Mouse (Mus musculus) myocyte (in vitro differentiated cells): ENCODE data around the gene Dnajb8. TPM values are rescaled to one million over a fixed set of nuclear protein-coding genes. Genes with fewer than 3 reads are reported as not detected.

Experiments
- H3K27me3 ChIP-seq: one replicate; pipeline ENCODE4 v1.6.1; 2011; ENCODE audit not compliant: control insufficient read depth, insufficient read depth, insufficient read length
- H3K36me3 ChIP-seq: one replicate; pipeline ENCODE4 v1.6.1; 2011; ENCODE audit not compliant: control insufficient read depth, insufficient read depth
- H3K4me2 ChIP-seq: one replicate; pipeline ENCODE4 v1.6.1; 2011; ENCODE audit warnings: low read depth, control low read depth
- H3K4me3 ChIP-seq: one replicate; pipeline ENCODE4 v1.5.1; 2011; ENCODE audit warnings: mild to moderate bottlenecking, control low read depth, moderate library complexity
- H3K79me2 ChIP-seq: one replicate; pipeline ENCODE4 v1.6.1; 2011; ENCODE audit not compliant: control insufficient read depth, insufficient read depth
- H3ac ChIP-seq: one replicate; pipeline ENCODE4 v1.6.1; 2011; ENCODE audit not compliant: control insufficient read depth, insufficient read length
- CEBPB ChIP-seq: IDR thresholded peaks from 2 replicates; pipeline ENCODE4 v1.6.1; 2011; ENCODE audit warnings: mild to moderate bottlenecking, moderate library complexity; ENCODE audit not compliant: poor library complexity, insufficient read depth, severe bottlenecking
- E2F4 ChIP-seq: IDR thresholded peaks from one replicate; pipeline ENCODE4 v1.6.1; 2011; ENCODE audit warnings: mild to moderate bottlenecking, control low read depth, moderate library complexity; ENCODE audit not compliant: insufficient read depth
- MAX ChIP-seq: IDR thresholded peaks from one replicate; pipeline ENCODE4 v1.6.1; 2011; ENCODE audit warnings: low read depth, mild to moderate bottlenecking, control low read depth
- MYOD1 ChIP-seq, 3 experiments: IDR thresholded peaks; one replicate each; pipeline ENCODE4 v1.6.1; 2011; ENCODE audit warnings: control low read depth in 2 of 3, low read depth in 2 of 3, mild to moderate bottlenecking in 2 of 3, moderate library complexity in 1 of 3; ENCODE audit not compliant: insufficient read length in 2 of 3, control insufficient read depth in 1 of 3
- MYOG ChIP-seq, 3 experiments: IDR thresholded peaks; one replicate each; pipeline ENCODE4 v1.6.1; 2011; ENCODE audit warnings: control low read depth in 2 of 3, low read depth in 2 of 3, mild to moderate bottlenecking in 2 of 3; ENCODE audit not compliant: insufficient read length in 2 of 3, control insufficient read depth in 1 of 3, insufficient read depth in 1 of 3
- POLR2A ChIP-seq: IDR thresholded peaks from one replicate; pipeline ENCODE4 v1.6.1; 2011; ENCODE audit warnings: low read depth, mild to moderate bottlenecking, control low read depth, moderate library complexity; ENCODE audit not compliant: insufficient read length
- POLR2AphosphoS2 ChIP-seq: IDR thresholded peaks from one replicate; pipeline ENCODE4 v1.6.1; 2011; ENCODE audit warnings: low read depth, control low read depth; ENCODE audit not compliant: insufficient read length
- REST ChIP-seq: IDR thresholded peaks from one replicate; pipeline ENCODE4 v1.6.1; 2011; ENCODE audit warnings: mild to moderate bottlenecking, control low read depth, moderate library complexity; ENCODE audit not compliant: insufficient read depth, insufficient read length
- SRF ChIP-seq: IDR thresholded peaks from one replicate; pipeline ENCODE4 v1.6.1; 2011; ENCODE audit warnings: low read depth; ENCODE audit not compliant: control insufficient read depth, insufficient read length
- TCF12 ChIP-seq: IDR thresholded peaks from one replicate; pipeline ENCODE4 v1.6.1; 2011; ENCODE audit warnings: mild to moderate bottlenecking, control low read depth; ENCODE audit not compliant: poor library complexity, insufficient read depth, severe bottlenecking
- TCF3 ChIP-seq: IDR thresholded peaks from one replicate; pipeline ENCODE4 v1.6.1; 2011; ENCODE audit warnings: low read depth, control low read depth; ENCODE audit not compliant: insufficient read length
- USF1 ChIP-seq: IDR thresholded peaks from one replicate; pipeline ENCODE4 v1.6.1; 2011; ENCODE audit warnings: low read depth, mild to moderate bottlenecking, control low read depth, moderate library complexity
- polyA plus RNA-seq: library from polyadenylated mRNA; unstranded; fragments of >200 nt; fragmentation: generic; extraction: Trizol; gene quantifications from one replicate; pipeline ENCODE4 v1.2.1, GENCODE M21; 2012; ENCODE audit warnings: missing spikeins

Gene Dnajb8
- polyA plus RNA-seq, 1 experiment = not detected

- H3K36me3 ChIP-seq = no peaks in the 10 kb centered on the region
- H3K4me2 ChIP-seq = peak overlapping the region; percentile 66
- no peaks in the 10 kb centered on the region for H3K27me3 ChIP-seq
- peaks cover 12% of the 10 kb centered on the region for H3K79me2 ChIP-seq
- peak overlapping the region; percentile 4 for H3K4me3 ChIP-seq
- TF ChIP-seq TCF3 (no peak), POLR2AphosphoS2 (no peak), USF1 (no peak), MYOG (IDR thresholded peaks at IDR 0.05; ENCODE audit: control insufficient read depth in 1 of 3, insufficient read depth in 1 of 3, insufficient read length in 2 of 3, low read depth in 2 of 3) (no peak), REST (no peak), CEBPB (no peak), MYOD1 (IDR thresholded peaks at IDR 0.05; ENCODE audit: control insufficient read depth in 1 of 3, insufficient read length in 2 of 3, low read depth in 2 of 3) (no peak), E2F4 (no peak), MAX (no peak), SRF (no peak), POLR2A (no peak), TCF12 (no peak)
- H3ac ChIP-seq = no peak overlapping the region
Observed at GRCm38 (mm10) chr6:88203791-88204405, 18.2 kb upstream of the Dnajb8 start.

- H3K27me3 ChIP-seq = no peaks in the 10 kb centered on the region
- TF ChIP-seq POLR2A (no peak), REST (no peak), USF1 (no peak), TCF3 (no peak), SRF (no peak), MYOG (IDR thresholded peaks at IDR 0.05; ENCODE audit: control insufficient read depth in 1 of 3, insufficient read depth in 1 of 3, insufficient read length in 2 of 3, low read depth in 2 of 3) (no peak), MAX (no peak), CEBPB (no peak), E2F4 (no peak), POLR2AphosphoS2 (no peak)
- H3K4me3 ChIP-seq = no peak overlapping the region
- H3ac ChIP-seq = no peak overlapping the region
- H3K79me2 ChIP-seq = peaks cover 4% of the 10 kb centered on the region
- H3K36me3 ChIP-seq = no peaks in the 10 kb centered on the region
- no peak overlapping the region for H3K4me2 ChIP-seq
Observed at GRCm38 (mm10) chr6:88204531-88205385, 17.3 kb upstream of the Dnajb8 start.

DNA sequence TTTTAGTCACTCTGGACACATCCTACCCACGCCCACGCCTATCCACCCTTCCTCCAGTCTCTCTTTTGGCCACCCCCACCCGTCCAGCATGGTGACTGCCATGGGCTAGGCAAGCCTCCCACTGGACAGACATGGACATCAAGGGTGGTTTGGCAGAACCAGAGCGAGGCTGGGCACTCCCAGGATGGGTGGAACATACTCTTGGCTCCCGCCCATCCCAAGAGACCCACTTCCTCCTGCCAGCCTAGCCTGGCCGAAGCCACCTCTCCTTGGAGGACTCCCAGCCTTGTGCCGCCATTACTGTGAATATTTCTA, 16.7 kb upstream of the Dnajb8 start:
- TF ChIP-seq POLR2AphosphoS2 (no peak), TCF3 (no peak), CEBPB (no peak), USF1 (no peak)
- H3ac ChIP-seq = no peak overlapping the region
- H3K27me3 ChIP-seq = no peaks in the 10 kb centered on the region
- H3K79me2 ChIP-seq = no peaks in the 10 kb centered on the region
- no peak overlapping the region for H3K4me2 ChIP-seq
- H3K36me3 ChIP-seq = no peaks in the 10 kb centered on the region
- no peak overlapping the region for H3K4me3 ChIP-seq

DNA sequence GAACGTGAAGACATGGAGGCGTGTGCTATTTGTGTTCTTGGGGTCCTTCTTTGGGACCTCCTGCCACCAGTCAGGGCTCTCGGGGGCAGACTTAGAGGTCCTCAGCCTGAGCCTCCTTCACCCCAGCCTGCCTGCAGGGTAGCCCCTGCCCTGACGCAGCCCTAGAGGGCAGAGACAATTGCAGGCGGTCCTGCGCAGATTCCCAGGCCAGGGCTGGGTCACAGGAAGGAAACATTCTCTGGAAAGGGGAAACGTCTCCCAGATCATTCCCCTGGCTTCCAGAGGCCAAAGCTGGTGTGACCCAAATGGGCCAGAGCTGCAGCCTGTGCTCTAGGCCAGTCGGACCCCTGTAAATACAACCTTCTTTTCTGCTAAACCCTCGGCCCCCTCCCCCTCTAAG, 16.1 kb upstream of the Dnajb8 start:
- Histone ChIP-seq H3K36me3 (no peaks in the 10 kb centered on the region), H3K79me2 (no peaks in the 10 kb centered on the region), H3K4me2 (no peak overlapping the region), H3ac (no peak overlapping the region), H3K4me3 (no peak overlapping the region), H3K27me3 (no peaks in the 10 kb centered on the region)
- no peak for TF ChIP-seq POLR2A
- TF ChIP-seq MAX = no peak
- no peak for TF ChIP-seq E2F4
- TF ChIP-seq USF1 = no peak
- TF ChIP-seq TCF12 = no peak
- TF ChIP-seq POLR2AphosphoS2 = no peak
- TF ChIP-seq SRF = no peak
- no peak for TF ChIP-seq TCF3
- no peak for TF ChIP-seq MYOD1 (IDR thresholded peaks at IDR 0.05; ENCODE audit: control insufficient read depth in 1 of 3, insufficient read length in 2 of 3, low read depth in 2 of 3)
- TF ChIP-seq REST = no peak
- no peak for TF ChIP-seq CEBPB
- TF ChIP-seq MYOG (IDR thresholded peaks at IDR 0.05; ENCODE audit: control insufficient read depth in 1 of 3, insufficient read depth in 1 of 3, insufficient read length in 2 of 3, low read depth in 2 of 3) = no peak

- TF ChIP-seq CEBPB = no peak
- TF ChIP-seq MYOG (IDR thresholded peaks at IDR 0.05; ENCODE audit: control insufficient read depth in 1 of 3, insufficient read depth in 1 of 3, insufficient read length in 2 of 3, low read depth in 2 of 3) = no peak
- no peak for TF ChIP-seq MAX
- TF ChIP-seq REST = no peak
- no peak for TF ChIP-seq MYOD1 (IDR thresholded peaks at IDR 0.05; ENCODE audit: control insufficient read depth in 1 of 3, insufficient read length in 2 of 3, low read depth in 2 of 3)
- TF ChIP-seq TCF12 = no peak
- TF ChIP-seq E2F4 = no peak
- no peak for TF ChIP-seq SRF
- TF ChIP-seq TCF3 = no peak
- TF ChIP-seq USF1 = no peak
- TF ChIP-seq POLR2AphosphoS2 = no peak
- TF ChIP-seq POLR2A = no peak
- no peaks in the 10 kb centered on the region for H3K36me3 ChIP-seq
- H3K4me3 ChIP-seq = no peak overlapping the region
- no peak overlapping the region for H3ac ChIP-seq
- no peak overlapping the region for H3K4me2 ChIP-seq
- no peaks in the 10 kb centered on the region for H3K79me2 ChIP-seq
- H3K27me3 ChIP-seq = no peaks in the 10 kb centered on the region
Observed at GRCm38 (mm10) chr6:88206566-88206965, 15.5 kb upstream of the Dnajb8 start.
